Mouse (Mus musculus): ENCODE measurements around the gene Fgfr2.

Gene Fgfr2

DNA sequence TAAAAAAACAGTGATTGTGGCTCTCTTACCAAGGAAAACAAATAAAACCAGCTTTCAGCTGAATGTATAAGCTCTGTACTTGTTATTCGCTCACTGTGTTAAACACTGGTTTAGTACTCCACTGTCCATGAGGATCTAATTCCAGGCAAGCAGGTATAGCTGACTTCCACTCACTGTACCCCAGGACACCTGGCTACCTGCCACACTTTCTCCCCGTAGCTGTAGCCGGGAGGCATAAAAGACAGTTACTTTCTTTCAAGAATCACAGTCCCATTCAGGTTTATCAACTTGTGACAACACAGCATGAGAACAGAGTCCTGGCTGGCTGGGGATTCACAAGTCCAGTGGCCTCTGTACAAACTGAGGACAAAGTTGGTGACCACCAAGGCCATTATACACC lies 827.0 kb downstream of the Fgfr2 start:
- in situ Hi-C loops (cut with MboI, MseI), result no loop called here

- in situ Hi-C loops (cut with MboI, MseI), result no loop called here
Observed at GRCm38 (mm10) chr7:132287340-132287664, 835.8 kb downstream of the Fgfr2 start.

DNA sequence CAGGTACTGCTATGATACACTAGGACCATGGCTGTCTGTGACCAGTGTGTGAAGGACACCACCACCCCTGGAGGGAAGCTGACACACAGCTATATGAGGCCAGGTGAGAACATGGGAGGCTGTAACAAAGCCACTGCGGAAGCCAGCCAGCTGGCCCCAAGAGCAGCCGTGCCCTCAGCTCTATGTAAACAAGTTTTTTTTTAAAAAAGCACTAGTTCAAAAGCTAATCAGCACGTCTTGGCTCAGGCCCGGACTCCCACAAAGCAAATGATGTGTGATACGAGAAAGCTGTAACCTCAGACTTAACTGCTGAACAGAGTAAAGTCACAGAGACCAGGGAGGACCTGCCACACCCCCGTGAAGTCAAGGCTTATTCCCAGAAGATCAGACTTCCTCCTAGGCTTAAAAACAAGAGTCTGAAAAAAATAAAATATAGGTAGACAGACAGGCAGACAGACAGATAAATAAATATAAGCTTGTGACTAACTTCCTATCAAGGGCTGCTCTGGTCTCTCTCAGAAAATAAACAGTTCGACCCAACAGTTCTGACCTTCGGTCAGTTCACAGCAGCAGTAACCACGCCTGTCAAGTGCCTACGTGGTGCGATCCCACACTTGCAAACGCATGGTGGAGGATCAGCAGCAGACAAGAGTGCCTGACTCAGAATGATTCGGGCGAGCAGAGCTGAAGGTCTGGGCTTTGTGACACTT lies 836.4 kb downstream of the Fgfr2 start:
- in situ Hi-C loops (cut with MboI, MseI), result no loop called here

DNA sequence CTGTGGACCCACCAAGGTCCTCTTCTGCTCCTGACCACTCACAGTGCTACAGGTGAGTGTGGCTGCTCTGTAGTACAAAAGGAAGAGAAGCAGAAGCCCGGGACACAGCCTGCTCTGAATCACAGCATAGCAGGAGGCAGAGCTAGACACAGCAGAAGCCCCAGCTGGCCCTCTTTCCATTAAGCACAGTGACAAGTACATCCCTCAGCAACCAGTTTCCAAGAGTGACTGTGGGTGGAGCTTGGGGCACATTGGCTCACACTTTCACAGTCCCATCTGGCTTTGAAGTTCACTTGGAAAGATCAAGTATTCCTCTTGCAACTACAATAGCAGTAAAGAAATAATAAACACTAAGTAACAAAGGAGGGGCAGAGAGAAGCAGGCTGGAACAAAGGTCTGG lies 838.4 kb downstream of the Fgfr2 start:
- in situ Hi-C loops (cut with MboI, MseI), result no loop called here

- in situ Hi-C loops (cut with MboI, MseI), result no loop called here
Observed at GRCm38 (mm10) chr7:132284048-132284737, 839.0 kb downstream of the Fgfr2 start.

DNA sequence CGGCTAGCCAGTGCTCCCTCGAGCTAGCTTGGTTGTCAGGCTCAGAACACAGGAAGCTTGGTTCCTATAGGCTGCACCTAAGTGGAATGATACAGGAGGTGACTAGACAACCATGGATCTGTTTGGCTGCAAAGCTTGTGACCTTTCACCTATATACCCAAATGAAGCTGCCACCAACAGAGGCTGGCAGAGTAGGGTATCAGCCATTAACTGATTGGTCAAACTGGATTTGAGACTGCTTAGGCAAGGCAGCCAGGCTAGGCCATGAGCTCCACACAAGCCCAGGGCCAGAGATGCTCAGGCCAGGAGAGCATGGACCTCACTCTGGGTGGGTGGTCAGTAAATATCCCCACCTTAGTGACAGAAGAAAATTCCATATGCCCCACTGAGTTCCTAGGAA lies 840.6 kb downstream of the Fgfr2 start:
- in situ Hi-C loops (cut with MboI, MseI), result no loop called here

DNA sequence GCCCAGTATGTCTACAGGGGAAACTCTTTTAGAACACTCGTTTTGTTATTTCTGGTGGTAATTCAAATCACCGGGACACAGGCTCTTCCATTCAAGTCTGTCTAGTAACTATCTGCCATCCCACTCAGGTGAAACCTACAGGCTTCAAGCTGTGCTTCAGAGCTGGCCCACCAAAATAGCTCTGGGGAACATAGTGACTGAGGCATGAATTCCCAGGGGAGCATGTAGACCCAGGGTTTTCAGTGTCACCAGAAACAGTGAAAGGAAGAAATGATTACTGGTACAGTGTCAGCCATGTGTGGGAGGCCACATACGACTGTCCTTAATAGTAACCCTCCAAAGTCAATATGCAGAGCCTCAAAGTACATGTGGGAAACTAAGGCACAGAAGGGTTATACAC lies 841.0 kb downstream of the Fgfr2 start:
- in situ Hi-C loops (cut with MboI, MseI), result no loop called here

DNA sequence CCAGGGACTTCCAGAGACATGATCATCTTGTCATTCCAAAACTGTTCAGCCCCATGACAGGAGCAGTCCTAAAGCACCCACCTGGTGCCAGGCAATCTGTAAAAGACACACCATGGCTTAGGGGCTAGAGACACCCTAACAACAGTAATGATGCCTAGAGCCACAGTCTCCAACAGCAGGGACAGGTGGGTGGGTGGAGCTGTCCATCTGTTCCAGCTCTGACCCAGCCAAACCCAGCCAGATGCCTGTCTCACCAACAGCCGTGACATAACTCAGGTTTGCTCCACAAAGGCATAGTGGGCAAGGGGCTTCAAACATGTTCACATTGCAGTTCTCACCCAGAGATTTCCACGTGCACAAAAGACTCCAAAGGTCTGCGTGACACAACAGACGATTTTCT lies 841.4 kb downstream of the Fgfr2 start:
- in situ Hi-C loops (cut with MboI, MseI), result no loop called here

DNA sequence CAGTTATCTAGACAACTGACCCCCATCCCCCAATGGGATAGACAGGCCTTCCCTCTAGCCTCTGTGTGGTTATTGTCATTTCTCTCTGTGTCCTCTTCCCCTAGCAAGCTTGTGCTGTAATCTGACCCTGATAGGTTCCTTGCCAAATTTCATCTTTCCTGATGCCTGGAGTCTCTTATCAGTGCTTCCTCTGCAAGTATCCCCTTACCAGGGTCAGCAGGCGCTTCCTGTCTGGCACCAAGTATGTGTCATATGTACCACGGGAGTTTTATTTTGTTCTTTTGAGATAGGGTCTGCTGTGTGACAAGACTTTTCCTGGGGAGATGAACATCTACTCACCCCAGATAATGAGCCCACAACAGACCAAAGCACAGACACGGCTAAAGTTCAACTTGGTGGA lies 844.5 kb downstream of the Fgfr2 start:
- in situ Hi-C loops (cut with MboI, MseI), result no loop called here

DNA sequence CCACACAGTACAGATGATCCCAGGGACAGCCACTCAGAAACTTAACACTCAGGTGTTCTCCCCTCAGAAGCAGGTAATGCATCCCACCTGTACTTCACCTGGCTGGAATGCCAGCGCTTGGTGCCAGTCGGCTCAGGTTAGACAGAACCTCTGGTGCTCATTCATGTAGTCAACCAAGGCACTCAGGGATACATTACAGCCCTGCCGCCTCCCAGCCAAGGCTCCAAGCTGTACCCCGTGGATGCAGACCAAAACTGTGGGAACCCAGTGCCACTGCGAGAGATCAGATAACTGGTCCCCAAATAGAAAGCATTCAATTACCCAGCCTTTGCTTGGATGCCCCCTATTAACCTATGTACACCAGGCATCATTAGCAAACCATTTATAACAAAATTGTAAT lies 846.9 kb downstream of the Fgfr2 start:
- in situ Hi-C loops (cut with MboI, MseI), result no loop called here

DNA sequence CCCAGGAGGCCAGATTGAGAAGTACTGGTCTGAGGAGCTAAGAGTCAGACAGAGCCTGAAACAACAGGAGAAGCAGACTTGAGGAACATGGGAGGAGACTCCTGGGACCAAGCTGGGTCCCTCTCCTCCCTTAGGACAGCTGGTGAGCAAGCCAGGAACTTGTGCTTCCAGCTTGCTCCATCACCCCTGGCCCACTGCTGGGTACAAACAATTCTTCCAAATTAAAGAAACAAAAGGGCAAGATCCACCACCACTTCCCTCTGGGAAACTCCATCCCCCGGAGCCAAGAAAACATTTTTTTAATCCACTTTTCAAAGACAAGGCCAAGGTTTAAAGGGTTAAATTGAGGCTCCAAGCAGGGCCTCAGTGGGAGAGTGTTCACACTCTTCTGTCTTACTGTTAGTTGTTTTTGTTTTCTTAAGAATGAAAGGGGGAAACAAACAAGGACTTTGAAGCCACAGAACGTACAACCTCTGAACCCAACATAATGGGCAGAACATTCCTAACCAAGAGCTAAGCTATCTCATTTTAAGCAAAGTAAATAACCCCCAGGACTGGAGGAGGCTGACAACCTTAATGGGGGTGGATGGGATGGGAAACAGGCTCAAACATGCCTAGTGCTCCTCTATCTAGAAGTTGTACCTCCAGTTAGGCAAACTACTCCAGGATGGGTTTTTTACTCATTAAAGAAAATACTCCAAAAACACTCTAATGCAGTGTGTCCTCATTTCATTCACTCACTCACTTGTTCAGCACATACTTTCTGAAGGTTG lies 849.2 kb downstream of the Fgfr2 start:
- in situ Hi-C loops (cut with MboI, MseI), result no loop called here

GRCm38 (mm10) chr7:132272984-132273383 lies 850.2 kb downstream of the Fgfr2 start:
- in situ Hi-C loops (cut with MboI, MseI), result no loop called here

- in situ Hi-C loops (cut with MboI, MseI), result no loop called here
Observed at GRCm38 (mm10) chr7:132270364-132270763, 852.8 kb downstream of the Fgfr2 start.

- in situ Hi-C loops (cut with MboI, MseI), result no loop called here
Observed at GRCm38 (mm10) chr7:132269661-132270060, 853.5 kb downstream of the Fgfr2 start.

- in situ Hi-C loops (cut with MboI, MseI), result no loop called here
Observed at GRCm38 (mm10) chr7:132267721-132268498, 855.2 kb downstream of the Fgfr2 start.

DNA sequence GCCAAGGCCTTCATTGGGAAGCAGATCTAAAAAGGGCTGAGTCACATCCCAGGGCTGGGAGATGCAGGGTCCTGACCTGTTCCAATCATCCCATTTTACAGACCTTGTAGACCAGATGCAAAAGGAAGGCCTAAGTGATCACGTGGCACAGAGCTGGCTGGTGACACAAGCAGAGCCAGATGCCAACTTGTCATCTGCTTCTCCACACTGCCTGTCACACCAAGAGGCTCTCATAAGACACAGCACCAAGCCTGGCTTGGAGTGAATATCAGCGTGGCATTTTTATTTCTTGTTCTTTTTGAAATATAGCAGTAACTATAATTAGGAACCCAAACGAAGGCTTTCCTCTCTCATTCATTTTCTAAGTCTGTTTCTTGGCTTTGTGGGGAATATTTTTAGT lies 858.4 kb downstream of the Fgfr2 start:
- in situ Hi-C loops (cut with MboI, MseI), result no loop called here

GRCm38 (mm10) chr7:132263186-132263585 lies 860.0 kb downstream of the Fgfr2 start:
- in situ Hi-C loops (cut with MboI, MseI), result no loop called here

DNA sequence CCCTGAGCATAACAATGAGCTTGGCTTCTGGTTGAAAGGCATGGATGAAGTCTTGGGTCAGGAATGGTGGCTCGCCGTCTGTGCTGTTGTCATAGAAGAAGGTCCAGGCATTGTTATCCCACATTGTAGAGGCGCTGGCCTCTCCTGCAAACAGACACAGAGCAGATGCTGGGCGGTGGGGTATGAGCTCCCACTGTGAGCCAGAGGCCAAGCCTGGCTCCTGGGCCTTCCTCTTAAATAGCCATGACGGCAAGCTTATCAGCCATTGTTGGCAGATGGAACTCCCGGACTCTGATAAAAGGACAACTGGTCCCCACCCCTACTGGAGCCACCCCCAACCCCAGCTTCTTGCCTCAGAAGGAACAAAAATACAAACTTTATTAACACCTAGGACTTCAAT lies 860.5 kb downstream of the Fgfr2 start:
- in situ Hi-C loops (cut with MboI, MseI), result no loop called here

DNA sequence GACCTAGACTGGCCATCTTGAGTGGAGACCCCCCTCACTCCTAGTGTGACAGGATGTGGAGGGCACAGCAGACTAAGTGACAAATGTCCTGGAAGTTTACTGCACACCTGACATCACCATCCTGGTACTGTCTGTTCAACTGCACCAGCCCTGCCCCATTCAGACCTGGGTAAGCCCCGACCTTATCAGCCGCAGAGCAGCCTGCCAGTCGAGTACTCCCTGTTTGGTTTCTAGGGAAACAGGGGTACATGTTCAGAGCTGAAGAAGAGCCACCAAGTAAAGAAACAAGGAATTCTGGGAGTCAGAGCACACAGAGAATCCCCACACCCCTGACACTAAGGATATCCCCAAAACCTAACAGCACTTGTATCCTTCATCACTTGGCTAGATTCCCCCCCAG lies 861.3 kb downstream of the Fgfr2 start:
- in situ Hi-C loops (cut with MboI, MseI), result no loop called here

DNA sequence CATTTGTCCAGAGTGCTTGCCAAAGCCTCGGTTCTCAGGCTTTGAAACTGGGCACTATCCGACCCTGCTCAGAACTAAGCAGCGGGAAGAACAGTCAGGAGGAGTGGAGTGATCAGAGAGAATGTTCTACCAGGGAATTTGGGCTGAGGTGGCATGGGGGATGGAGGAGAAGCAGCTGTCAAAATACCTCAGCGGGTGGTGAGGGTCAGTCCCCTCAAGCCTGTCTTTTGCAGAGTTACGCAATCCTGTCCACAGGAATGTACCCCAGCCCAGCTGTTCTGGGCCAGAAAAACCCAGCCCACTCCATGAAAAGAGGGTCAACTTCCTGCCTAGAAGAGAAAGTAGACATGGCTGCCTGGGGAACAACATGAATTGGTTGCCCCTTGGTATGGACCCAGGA lies 862.5 kb downstream of the Fgfr2 start:
- in situ Hi-C loops (cut with MboI, MseI), result no loop called here

- in situ Hi-C loops (cut with MboI, MseI), result no loop called here
Observed at GRCm38 (mm10) chr7:132258817-132259216, 864.3 kb downstream of the Fgfr2 start.

- in situ Hi-C loops (cut with MboI, MseI), result no loop called here
Observed at GRCm38 (mm10) chr7:132258216-132258615, 864.9 kb downstream of the Fgfr2 start.
